Mouse (Mus musculus): ENCODE measurements around the gene Hspb8.

DNA sequence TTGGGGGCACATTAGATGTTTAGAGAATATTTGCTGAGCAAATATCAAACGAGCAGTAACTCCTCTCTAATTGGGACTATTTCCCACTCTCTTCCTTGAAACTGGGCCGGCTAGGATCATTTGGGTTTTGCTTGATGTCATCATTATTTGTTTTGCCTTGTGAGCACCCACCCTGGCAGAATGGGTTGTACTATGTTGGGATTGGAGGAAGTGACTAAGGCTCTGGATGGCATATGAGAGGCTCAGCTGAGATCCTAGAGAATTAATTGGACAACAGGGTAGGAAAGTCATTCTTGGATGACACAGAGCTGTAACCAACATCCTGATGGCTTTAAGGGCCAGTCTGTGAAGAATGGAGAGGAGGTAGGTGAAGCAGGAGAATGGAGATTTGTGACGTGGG, 16.2 kb downstream of the Hspb8 start:
- no peak for TF ChIP-seq CTCF (IDR thresholded peaks at IDR 0.05; ENCODE audit: low read depth)
- TF ChIP-seq EP300 (IDR thresholded peaks at IDR 0.05; ENCODE audit: low read depth): no peak
